Mouse (Mus musculus) intestine, embryonic 16.5 days (tissue): Measurements from ENCODE around the gene Mcur1. TPM values are rescaled to one million over a fixed set of nuclear protein-coding genes. Genes with fewer than 3 reads are reported as not detected.
A peak's percentile ranks its signal among the peaks of the same experiment; 100 is the strongest.

Source experiments
- ATAC-seq: fragments of 200-750 bp; cut with Nextera tagmentation; 2 replicates; pipeline ENCODE4 v1.8.0; 2017; ENCODE audit warnings: moderate TSS enrichment, moderate library complexity
- H3K27ac ChIP-seq: fragments of 300-500 bp; sonication (generic); 2 replicates; pipeline ENCODE4 v1.5.1; 2014; ENCODE audit warnings: mild to moderate bottlenecking, low read length
- H3K27me3 ChIP-seq: fragments of 300-500 bp; sonication (generic); replicated peaks from 2 replicates; pipeline ENCODE4 v1.6.1; 2014; ENCODE audit warnings: low read length, control low read depth, mixed read lengths; ENCODE audit not compliant: control insufficient read depth, insufficient read depth
- H3K36me3 ChIP-seq: fragments of 300-500 bp; sonication (generic); 2 replicates; pipeline ENCODE4 v1.6.1; 2014; ENCODE audit warnings: low read length, control low read depth; ENCODE audit not compliant: control insufficient read depth, insufficient read depth
- H3K4me1 ChIP-seq: fragments of 300-500 bp; sonication (generic); 2 replicates; pipeline ENCODE4 v1.6.1; 2014; ENCODE audit warnings: low read length, control low read depth, mixed read lengths; ENCODE audit not compliant: control insufficient read depth, insufficient read depth
- H3K4me2 ChIP-seq: fragments of 300-500 bp; sonication (generic); 2 replicates; pipeline ENCODE4 v1.6.1; 2014; ENCODE audit warnings: low read depth, low read length, control low read depth
- H3K4me3 ChIP-seq: fragments of 300-500 bp; sonication (generic); 2 replicates; pipeline ENCODE4 v1.5.1; 2014; ENCODE audit warnings: mild to moderate bottlenecking, low read length
- H3K9ac ChIP-seq: fragments of 300-500 bp; sonication (generic); 2 replicates; pipeline ENCODE4 v1.6.1; 2014; ENCODE audit warnings: low read depth, low read length
- H3K9me3 ChIP-seq: fragments of 300-500 bp; sonication (generic); 2 replicates; pipeline ENCODE4 v1.6.1; 2016; ENCODE audit warnings: low read length, control low read depth; ENCODE audit not compliant: control insufficient read depth
- WGBS: fragments of 180-500 bp; shearing (Covaris S2); extraction: QIAGEN DNeasy Blood & Tissue Kit; methylation state at CpG from one replicate; pipeline ENCODE4 v1.1.7; 2014; 5-methylcytosine and 5-hydroxymethylcytosine counted together
- polyA plus RNA-seq: library from polyadenylated mRNA; unstranded; fragments of >200 nt; fragmentation: Nextera tagmentation; extraction: Ambion mirVana; gene quantifications from 2 replicates; pipeline ENCODE4 v1.2.1, GENCODE M21; 2015

The Mcur1 gene
- 8.6 and 9.1 TPM in 2 replicates for polyA plus RNA-seq

GRCm38 (mm10) chr13:43559711-43560457 is at the start of gene Mcur1:
Gene Mcur1, minus strand, starts transcription at chr13:43560191.
- peak; percentile 98 for ATAC-seq
- H3K4me3 ChIP-seq: peak within 1 kb of the TSS; percentile 77
- under 1% methylated on average over 77 of the region's 100 CpGs for WGBS
- peak within 1 kb of the TSS; percentile 90 for H3K27ac ChIP-seq
- peak within 1 kb of the TSS; percentile 83 for H3K4me2 ChIP-seq
- no peaks in the 10 kb centered on the region for H3K9me3 ChIP-seq
- no peaks in the 10 kb centered on the region for H3K27me3 ChIP-seq
- no peaks in the 10 kb centered on the region for H3K36me3 ChIP-seq
- H3K9ac ChIP-seq: peak within 1 kb of the TSS; percentile 72
- peaks cover 6% of the 10 kb centered on the region for H3K4me1 ChIP-seq

GRCm38 (mm10) chr13:43608854-43609253 is 48.9 kb upstream of the Mcur1 start:
- 81% methylated on average over 6 of the region's 6 CpGs for WGBS
- Histone ChIP-seq H3K27ac (no peak overlapping the region), H3K36me3 (no peaks in the 10 kb centered on the region), H3K9me3 (no peaks in the 10 kb centered on the region), H3K9ac (no peak overlapping the region), H3K27me3 (no peaks in the 10 kb centered on the region), H3K4me2 (no peak overlapping the region), H3K4me1 (no peaks in the 10 kb centered on the region), H3K4me3 (no peak overlapping the region)
- ATAC-seq: no peak

- Histone ChIP-seq H3K27ac (no peak overlapping the region), H3K4me2 (no peak overlapping the region), H3K36me3 (no peaks in the 10 kb centered on the region), H3K4me3 (no peak overlapping the region), H3K4me1 (no peaks in the 10 kb centered on the region; the same call in 1 of the 2 replicates), H3K9me3 (no peaks in the 10 kb centered on the region), H3K27me3 (no peaks in the 10 kb centered on the region), H3K9ac (no peak overlapping the region)
- WGBS: 67% methylated on average over 13 of the region's 13 CpGs
- ATAC-seq: no peak
These were observed 43.1 kb upstream of the Mcur1 start for GRCm38 (mm10) chr13:43603042-43603441.

- Histone ChIP-seq H3K27ac (no peak overlapping the region), H3K9ac (no peak overlapping the region), H3K36me3 (no peaks in the 10 kb centered on the region), H3K9me3 (no peaks in the 10 kb centered on the region), H3K4me1 (no peaks in the 10 kb centered on the region; the same call in 1 of the 2 replicates), H3K4me2 (no peak overlapping the region), H3K27me3 (no peaks in the 10 kb centered on the region), H3K4me3 (no peak overlapping the region)
- whole genome bisulfite sequencing: 87% methylated on average over 2 of the region's 2 CpGs
- no peak for ATAC-seq
These were observed 42.4 kb upstream of the Mcur1 start for GRCm38 (mm10) chr13:43602440-43602839.

- Histone ChIP-seq H3K36me3 (no peaks in the 10 kb centered on the region), H3K4me3 (no peak overlapping the region), H3K4me1 (no peaks in the 10 kb centered on the region; the same call in 1 of the 2 replicates), H3K9ac (no peak overlapping the region), H3K9me3 (no peaks in the 10 kb centered on the region), H3K27ac (no peak overlapping the region), H3K27me3 (no peaks in the 10 kb centered on the region), H3K4me2 (no peak overlapping the region)
- ATAC-seq: no peak
- 94% methylated on average over 6 of the region's 6 CpGs for WGBS
These were observed 41.0 kb upstream of the Mcur1 start for GRCm38 (mm10) chr13:43600967-43601366.

GRCm38 (mm10) chr13:43595896-43596295 is 35.9 kb upstream of the Mcur1 start:
- no peak overlapping the region for H3K27ac ChIP-seq
- H3K36me3 ChIP-seq: no peaks in the 10 kb centered on the region
- H3K9ac ChIP-seq: no peak overlapping the region
- ATAC-seq: no peak
- no peak overlapping the region for H3K4me3 ChIP-seq
- H3K27me3 ChIP-seq: no peaks in the 10 kb centered on the region
- H3K4me2 ChIP-seq: no peak overlapping the region
- H3K9me3 ChIP-seq: no peaks in the 10 kb centered on the region
- H3K4me1 ChIP-seq: no peaks in the 10 kb centered on the region
- WGBS: 61% methylated on average over 4 of the region's 4 CpGs

GRCm38 (mm10) chr13:43592681-43593068 is 32.7 kb upstream of the Mcur1 start:
- H3K27ac ChIP-seq: no peak overlapping the region
- ATAC-seq: no peak
- no peak overlapping the region for H3K4me2 ChIP-seq
- H3K27me3 ChIP-seq: no peaks in the 10 kb centered on the region
- H3K9ac ChIP-seq: no peak overlapping the region
- WGBS: 50% methylated on average over 8 of the region's 8 CpGs
- no peak overlapping the region for H3K4me3 ChIP-seq
- no peaks in the 10 kb centered on the region for H3K4me1 ChIP-seq
- H3K9me3 ChIP-seq: no peaks in the 10 kb centered on the region
- H3K36me3 ChIP-seq: no peaks in the 10 kb centered on the region

GRCm38 (mm10) chr13:43591828-43592680 is 32.1 kb upstream of the Mcur1 start:
- Histone ChIP-seq H3K4me3 (no peak overlapping the region), H3K4me1 (no peaks in the 10 kb centered on the region), H3K27me3 (no peaks in the 10 kb centered on the region), H3K9me3 (no peaks in the 10 kb centered on the region), H3K27ac (no peak overlapping the region), H3K4me2 (no peak overlapping the region), H3K36me3 (no peaks in the 10 kb centered on the region), H3K9ac (no peak overlapping the region)
- WGBS: 67% methylated on average over 28 of the region's 28 CpGs
- no peak for ATAC-seq
